Mouse (Mus musculus) left cerebral cortex, adult 9 months (tissue): ENCODE results near the gene Gm21616.
"Not testable (repeated sequence)": the region's sequence is repeated elsewhere in the genome, so short reads cannot be mapped to it uniquely, and the experiment has no call there.

Experiments
- DNase-seq, 2 experiments: peaks; one replicate each; pipeline ENCODE4 v3.0.0; 2022; ENCODE audit warnings: low spot score in 2 of 2

Gene Gm21616

DNA sequence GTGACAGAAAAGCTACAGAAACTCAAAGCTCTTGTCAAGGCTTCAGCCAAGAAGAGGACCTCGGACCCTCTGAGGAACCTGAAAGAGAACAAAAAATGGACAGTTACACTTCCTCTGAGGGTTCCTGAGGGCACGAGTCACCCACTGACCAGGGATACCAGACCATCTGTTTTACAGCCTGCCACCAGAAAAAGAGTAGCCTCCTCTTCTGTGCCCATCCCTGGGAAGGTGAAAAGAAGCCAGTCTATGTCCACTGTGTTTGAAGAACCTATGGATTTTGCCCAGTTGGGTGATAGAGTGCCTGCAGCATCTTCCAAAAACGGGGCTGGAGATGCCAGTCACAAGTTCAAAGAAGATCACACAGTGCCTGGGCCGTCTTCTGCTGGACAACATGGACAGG lies at the start of gene Gm21616:
Gm21616 (plus strand) TSS at position 301 of the 400 bp plus-strand sequence.
- DNase-seq, result not testable (repeated sequence)
